Mouse (Mus musculus) stomach, adult 2 months (tissue): Measurements from ENCODE around the gene Snx12. TPM values are rescaled to one million over a fixed set of nuclear protein-coding genes. Genes with fewer than 3 reads are reported as not detected.

ENCODE experiments used
- polyA plus RNA-seq: library from polyadenylated mRNA; depleted of rRNA; stranded (reverse); fragments of >200 nt; gene quantifications from 2 replicates; pipeline ENCODE4 v1.2.3, GENCODE M21; 2012; rRNA removed

Gene Snx12
- polyA plus RNA-seq: 8.0 and 9.5 TPM in 2 replicates

DNA sequence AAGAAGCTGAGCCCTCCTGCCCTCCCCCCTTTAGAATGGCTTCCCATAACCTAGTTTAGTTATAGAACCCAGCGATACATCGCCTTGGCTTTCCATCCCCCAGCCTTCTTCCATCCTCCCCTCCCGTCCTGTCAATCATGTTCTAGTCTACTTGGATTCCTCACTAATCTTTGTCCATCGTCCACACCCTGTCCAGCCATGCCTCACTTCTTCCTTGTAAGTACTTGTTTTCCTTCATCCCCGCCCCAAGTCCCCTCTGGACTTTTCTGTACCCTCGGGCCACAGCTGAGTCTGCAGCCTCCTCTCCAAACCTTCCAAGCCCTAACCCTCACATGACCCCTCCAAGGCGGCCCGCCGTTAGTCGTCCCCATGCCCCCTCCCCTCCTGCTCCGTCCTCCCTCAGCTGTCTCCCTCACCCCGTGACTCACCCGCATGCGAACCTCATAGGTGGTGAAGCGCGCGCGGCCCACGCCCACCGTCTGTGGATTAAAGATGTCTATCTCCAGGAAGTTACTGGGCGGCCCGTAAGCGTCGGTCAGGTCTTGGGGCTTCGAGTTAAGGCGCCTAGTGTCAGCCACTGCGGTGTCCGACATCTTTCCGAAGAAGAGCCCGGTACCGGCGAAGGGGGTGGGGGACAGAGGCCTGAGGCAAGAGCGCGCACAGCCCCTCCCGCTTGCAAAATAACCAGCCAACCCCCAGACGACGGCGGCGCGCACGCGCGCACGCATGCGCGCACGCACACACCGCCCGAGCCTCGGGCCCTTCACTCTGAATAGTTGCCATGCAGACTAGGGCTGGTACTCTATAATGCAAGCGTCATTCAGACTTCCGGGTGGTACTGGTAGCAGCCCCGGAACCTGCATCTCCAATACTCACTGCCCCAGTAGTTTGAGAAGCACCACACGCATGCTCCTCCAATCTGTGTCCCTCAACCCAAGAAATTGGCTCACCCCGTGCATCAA lies at the start of gene Snx12:
Snx12 (minus strand) TSS at position 730 of the 962 bp plus-strand sequence.

DNA sequence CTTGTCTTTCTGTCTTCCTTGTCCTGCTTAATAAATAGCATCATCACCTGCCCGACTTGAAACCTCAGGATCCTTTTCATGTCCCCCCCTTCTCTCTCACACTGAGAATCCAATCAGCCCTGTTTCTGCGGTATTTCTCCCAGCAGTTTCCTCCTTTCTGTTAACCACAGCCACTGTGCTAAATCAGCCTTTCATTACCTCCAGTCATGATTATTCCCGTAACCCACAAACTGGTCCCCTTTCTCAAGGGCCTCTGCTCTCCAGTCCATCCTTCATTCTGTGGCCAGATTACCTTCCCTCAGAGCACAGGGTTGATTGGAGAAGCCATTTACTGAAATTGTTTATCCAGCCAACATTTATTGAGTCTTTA lies 46.4 kb upstream of the Snx12 start, which contains the start of gene Gm20489:
Gm20489 (minus strand) TSS at position 269 of the 370 bp plus-strand sequence.

DNA sequence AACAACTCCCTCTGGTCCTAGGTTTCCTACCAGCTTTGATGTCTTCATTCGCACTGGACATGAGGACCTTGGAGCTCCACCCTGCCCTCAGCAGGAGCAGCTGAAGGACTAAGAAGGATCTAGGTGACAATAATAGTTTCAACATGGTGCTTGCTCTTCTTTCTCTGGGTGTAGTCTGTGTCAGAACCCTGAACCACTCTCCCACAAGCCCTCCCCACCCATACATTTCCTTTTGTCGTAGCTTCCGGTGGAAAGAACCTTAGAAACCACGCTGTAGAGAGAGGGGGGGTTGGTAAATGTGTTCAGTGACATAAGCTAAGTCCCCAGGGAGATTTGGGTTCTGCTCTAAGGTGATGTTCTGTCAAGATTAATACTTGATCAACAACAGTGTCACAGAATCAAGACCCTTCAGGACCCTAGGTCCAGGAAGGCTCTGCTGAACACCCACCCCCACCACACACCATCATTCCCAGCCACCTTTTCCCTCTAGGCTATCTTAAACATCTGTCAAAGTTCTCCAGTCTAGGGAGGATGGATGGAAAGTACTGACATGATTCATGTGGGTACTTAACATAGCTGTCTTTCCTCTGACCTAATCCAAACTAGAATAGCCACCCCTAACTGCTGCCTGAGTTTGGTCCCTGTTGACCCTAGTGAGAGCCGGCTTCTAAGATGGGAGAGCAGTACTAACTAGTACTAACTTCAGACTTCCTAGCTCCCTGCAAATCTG lies 45.8 kb upstream of the Snx12 start, which contains the start of gene Il2rg:
Il2rg (minus strand) TSS at position 231 of the 730 bp plus-strand sequence.

DNA sequence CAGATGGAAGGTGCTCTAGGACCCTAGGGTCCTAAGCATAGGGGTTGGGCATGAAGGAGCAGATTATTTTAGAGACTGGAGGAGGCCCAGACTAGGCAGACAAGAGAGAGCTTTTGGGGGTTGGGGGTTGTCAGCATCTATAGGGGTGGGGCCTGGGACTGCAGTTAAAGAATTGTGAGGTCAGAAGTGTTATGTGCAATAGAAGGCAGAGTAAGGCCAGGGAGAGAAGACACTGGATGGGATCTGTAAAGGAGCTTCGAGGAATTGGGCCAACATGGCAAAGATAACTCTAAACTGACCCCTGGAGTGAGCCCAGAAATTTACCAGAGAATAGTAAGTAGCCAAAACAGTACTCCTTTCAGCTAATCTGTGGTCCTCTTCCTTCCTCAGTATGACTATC lies 41.5 kb upstream of the Snx12 start, which contains the start of gene Gm614:
Gm614 (minus strand) TSS at position 101 of the 400 bp plus-strand sequence.

DNA sequence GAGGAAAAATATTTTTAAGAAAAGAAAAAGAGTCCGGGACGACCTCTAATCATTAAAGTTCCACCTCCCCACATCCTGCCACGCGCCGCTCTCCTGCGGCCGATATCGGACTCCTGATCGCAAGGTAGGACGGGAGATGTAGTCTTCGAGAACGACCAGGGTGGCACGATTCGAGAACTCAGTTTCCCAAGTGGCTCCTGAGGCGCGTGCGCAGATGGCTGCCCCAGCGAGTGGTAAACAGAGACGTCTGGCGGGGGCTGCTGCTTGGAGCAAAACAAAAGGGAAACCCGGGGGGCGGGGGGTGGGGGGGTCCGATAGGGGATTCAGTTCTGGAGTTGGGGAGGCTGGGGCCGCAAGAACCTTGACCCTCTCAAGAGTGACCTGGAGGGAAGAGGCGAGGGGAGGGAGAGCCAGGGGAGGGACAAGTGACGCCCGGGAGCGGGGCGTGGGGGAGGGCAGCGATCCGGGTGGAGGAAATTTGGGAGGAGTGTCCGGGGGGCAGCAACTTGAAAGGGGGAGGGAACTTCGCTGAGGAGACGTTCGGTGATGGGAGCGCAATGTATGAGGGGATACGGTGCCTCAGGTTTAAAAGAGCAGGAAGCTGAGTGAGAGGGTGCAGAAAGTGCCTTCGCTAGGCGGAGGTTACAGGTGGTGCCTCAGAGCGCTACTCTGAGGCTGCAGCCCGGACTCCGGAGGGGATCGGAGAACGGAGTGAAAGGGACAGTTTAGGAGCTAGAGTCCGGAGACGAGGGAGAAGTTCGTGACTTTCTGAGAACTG lies 31.8 kb upstream of the Snx12 start, which contains the start of gene Foxo4:
Foxo4 (plus strand) TSS at position 577 of the 778 bp plus-strand sequence.

DNA sequence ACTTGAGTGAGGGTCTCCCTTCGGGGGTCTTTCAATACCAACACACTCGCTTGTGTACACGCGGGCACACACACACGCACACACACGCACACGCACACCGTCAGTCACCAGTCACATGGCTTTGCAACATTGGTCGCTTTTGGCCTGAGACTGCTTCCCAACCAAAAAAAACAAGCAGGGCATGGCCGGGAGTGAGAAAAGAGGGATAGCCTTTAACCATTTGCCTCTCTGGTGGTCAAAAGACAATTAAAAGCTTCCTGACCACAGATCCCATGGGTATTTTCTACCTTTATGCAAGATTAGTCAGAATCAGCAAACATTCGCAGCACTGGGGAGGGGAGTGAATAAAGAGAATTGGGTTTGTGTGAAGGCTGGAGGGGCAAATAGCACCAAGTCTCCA lies 136.4 kb downstream of the Snx12 start, which contains the start of gene Slc7a3:
Slc7a3 (minus strand) TSS at position 101 of the 400 bp plus-strand sequence.

DNA sequence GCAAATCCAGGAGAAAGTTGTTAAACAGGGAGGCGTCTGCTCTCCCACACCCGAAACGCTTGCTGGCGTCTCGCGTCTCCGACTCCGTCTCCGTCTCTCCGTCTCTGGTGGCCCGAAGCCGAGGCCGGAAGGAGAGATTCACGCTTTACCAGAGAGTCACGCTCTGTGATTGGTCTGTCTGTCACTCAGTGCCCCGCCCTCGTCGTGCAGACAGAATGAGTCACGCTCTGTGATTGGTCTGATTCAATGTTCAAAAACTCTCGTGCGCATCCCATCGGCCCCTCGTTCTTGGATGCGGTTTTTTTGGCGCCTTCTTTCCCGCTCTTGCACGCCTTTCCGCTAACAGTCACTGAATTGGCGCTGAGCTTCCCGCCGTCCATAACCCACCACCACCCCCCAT lies 162.8 kb downstream of the Snx12 start, which contains the start of gene Tex11:
Tex11 (minus strand) TSS at position 127 of the 400 bp plus-strand sequence.

Other genes starting within 250 kb of the Snx12 start
- gene Tex11, start 162.9 kb downstream of the Snx12 start, polyA plus RNA-seq: not detected in 2 replicates
- gene Slc7a3, start 136.5 kb downstream of the Snx12 start, polyA plus RNA-seq: 0.15 and 0.19 TPM in 2 replicates
- 18.8 and 20.8 TPM in 2 replicates for gene Foxo4, start 32.0 kb upstream of the Snx12 start, polyA plus RNA-seq
- not detected in 2 replicates for gene Gm614, start 41.4 kb upstream of the Snx12 start, polyA plus RNA-seq
- 1.7 and 2.7 TPM in 2 replicates for gene Il2rg, start 45.7 kb upstream of the Snx12 start, polyA plus RNA-seq
- not detected in 2 replicates for gene Gm20489, start 46.5 kb upstream of the Snx12 start, polyA plus RNA-seq
- gene Med12, start 51.5 kb upstream of the Snx12 start, polyA plus RNA-seq: 97.4 and 143 TPM in 2 replicates
- 0.04 and 0.11 TPM in 2 replicates for gene Nlgn3, start 76.6 kb upstream of the Snx12 start, polyA plus RNA-seq
- 193 and 219 TPM in 2 replicates for gene Gjb1, start 153.8 kb upstream of the Snx12 start, polyA plus RNA-seq
- gene Zmym3, start 198.3 kb upstream of the Snx12 start, polyA plus RNA-seq: 7.0 TPM in 2 replicates
- gene Nono, start 206.8 kb upstream of the Snx12 start, polyA plus RNA-seq: 15.4 and 23.1 TPM in 2 replicates
- 0.92 and 2.8 TPM in 2 replicates for gene Itgb1bp2, start 226.5 kb upstream of the Snx12 start, polyA plus RNA-seq